Mouse (Mus musculus): ENCODE results near the gene Comt. TPM values are rescaled to one million over a fixed set of nuclear protein-coding genes. Genes with fewer than 3 reads are reported as not detected.

The Comt gene
- polyA plus RNA-seq, 1 experiment from 2014 or later, result 64.0 TPM

DNA sequence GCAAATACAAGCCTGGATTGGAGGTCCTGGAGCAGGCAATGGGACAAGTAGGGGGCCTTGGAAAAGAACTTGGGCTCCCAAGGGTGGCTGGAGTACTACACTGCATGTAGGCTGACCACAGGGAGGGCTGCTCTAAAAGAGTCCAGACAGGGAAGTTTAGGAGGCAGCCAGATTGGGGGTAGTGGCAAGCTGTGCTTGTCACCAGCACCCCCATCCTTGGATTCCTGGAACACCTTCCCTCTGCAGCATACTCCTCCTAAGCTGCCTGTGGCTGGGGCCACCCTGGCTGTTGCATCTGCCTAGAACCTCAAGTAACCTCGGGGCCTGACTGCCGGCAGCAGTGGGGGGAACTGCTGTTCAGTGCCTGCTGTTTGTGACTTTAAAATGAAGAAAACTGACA, 20.8 kb downstream of the Comt start:
- Histone ChIP-seq H3K4me1 (peaks cover 34% of the 10 kb centered on the region), H3K27ac (peak overlapping the region; percentile 61; the same call in 1 of the 2 replicates), H3K27me3 (no peaks in the 10 kb centered on the region), H3K4me3 (no peak overlapping the region), H3K36me3 (ENCODE audit: poor library complexity, severe bottlenecking) (peaks cover 88% of the 10 kb centered on the region), H3K9ac (0 out of 2 replicates have a peak overlapping the region, but pooled peaks have one; percentile 17), H3K4me2 (no peak overlapping the region), H3K9me3 (replicated peaks) (no peaks in the 10 kb centered on the region)
- ATAC-seq, result peak; percentile 8; the same call in 1 of the 2 replicates
- 51% methylated on average over 2 of the region's 2 CpGs for WGBS

DNA sequence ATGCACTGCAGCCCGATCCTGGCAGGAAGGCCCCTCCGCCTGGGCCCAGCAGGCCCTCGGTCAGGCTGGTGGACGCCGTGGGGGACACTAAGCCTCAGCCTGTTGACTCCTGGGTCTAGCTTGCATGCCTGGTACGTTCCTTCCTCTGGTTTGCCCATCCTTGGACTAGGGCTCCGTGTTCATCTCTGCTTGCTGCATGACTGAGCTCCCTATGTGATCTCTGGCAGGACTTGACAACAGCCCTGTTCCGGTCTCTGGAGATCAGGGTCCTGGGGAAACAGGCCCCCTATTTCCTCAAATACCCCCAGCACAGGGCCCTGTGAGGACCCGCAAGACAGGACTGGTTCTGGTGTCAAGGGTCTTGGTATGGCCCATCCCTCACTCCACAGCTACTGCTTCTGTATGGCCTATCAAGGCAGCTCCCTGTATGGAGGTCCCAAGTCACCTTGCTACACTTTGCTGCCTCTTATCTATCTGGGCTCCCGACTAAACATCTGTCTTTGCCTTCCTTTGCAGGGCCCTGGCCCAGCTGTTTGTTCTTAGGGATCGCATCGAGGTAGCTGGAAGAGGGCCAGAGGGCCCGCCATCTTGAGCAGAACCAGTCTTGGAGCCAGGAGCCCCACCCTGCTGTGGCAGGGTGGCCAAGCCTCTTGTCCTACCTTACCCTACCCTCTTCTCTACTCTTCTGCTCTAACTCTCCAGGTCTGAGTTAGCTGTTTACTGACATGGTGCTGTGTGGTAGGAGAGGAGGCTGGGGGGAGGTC, 21.4 kb downstream of the Comt start:
- Histone ChIP-seq H3K4me3 (no peak overlapping the region), H3K9me3 (replicated peaks) (no peaks in the 10 kb centered on the region), H3K9ac (peak overlapping the region; percentile 17; the same call in 1 of the 2 replicates), H3K4me2 (no peak overlapping the region), H3K27ac (peak overlapping the region; percentile 61), H3K4me1 (peaks cover 37% of the 10 kb centered on the region), H3K27me3 (no peaks in the 10 kb centered on the region), H3K36me3 (ENCODE audit: poor library complexity, severe bottlenecking) (peaks cover 88% of the 10 kb centered on the region)
- WGBS, result 87% methylated on average over 13 of the region's 13 CpGs
- ATAC-seq, result no peak

DNA sequence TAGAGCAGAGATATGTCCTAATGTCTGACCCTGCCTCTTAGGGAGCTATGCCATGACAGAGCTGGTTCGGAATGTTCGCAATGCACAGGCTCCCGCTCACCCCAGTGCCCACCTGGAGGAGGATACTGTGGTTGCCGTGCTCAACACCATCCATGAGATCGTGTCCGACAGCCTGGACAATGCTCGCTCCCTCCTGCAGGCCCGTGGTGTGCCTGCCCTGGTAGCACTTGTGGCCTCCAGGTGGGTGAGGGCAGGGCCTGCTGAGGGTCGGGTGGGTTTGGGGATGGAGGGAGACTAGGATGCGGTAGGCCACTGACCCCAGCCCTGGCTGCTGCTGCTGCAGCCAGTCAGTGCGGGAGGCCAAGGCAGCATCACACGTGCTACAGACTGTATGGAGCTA, 23.4 kb downstream of the Comt start:
- ATAC-seq, result no peak
- Histone ChIP-seq H3K4me2 (no peak overlapping the region), H3K36me3 (ENCODE audit: poor library complexity, severe bottlenecking) (peaks cover 96% of the 10 kb centered on the region), H3K9ac (no peak overlapping the region), H3K4me3 (no peak overlapping the region), H3K27ac (no peak overlapping the region), H3K9me3 (replicated peaks) (no peaks in the 10 kb centered on the region), H3K27me3 (no peaks in the 10 kb centered on the region), H3K4me1 (peaks cover 52% of the 10 kb centered on the region)
- 88% methylated on average over 12 of the region's 12 CpGs for WGBS

DNA sequence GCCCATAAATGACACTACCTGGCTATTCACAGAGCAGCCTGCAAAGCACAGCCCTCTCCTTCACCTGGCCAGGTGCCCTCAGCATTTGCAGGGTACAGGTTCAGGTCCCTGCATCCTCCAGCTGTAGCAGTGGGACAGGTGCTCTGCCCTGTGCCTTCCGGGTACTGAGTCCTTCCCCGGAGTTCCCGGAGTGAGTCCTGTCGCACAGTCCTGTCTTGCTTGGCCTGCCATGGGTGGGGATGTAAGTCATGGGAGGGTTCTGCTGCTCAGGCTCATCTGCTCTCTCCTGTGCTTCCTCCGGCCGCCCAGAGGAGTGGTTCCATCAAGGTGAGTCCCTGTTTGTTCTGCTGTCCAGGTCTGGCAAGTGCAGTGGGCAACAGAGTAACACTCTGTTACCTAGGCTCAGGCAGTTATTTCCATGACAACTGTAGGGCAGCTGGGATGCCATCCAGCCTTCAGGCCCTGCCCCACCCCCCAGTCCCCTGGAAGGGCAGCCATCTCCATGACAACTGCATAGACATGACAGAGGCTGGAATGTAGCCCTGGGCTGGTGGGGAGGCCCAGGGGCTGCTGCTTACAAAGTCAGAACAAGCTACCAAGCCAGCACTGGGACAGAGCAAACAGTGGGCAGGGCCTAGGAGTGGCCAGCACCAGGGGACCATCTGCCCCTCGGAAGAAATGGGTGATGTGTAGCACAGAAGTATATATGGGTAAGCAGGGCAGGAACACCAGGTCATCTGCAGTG, 26.0 kb downstream of the Comt start:
- H3K4me3 ChIP-seq, result peak overlapping the region; percentile 2; the same call in 1 of the 2 replicates
- H3K9me3 ChIP-seq (replicated peaks), result no peaks in the 10 kb centered on the region
- H3K27me3 ChIP-seq, result no peaks in the 10 kb centered on the region
- peak overlapping the region; percentile 45 for H3K9ac ChIP-seq
- ATAC-seq, result peak; percentile 86
- 26% methylated on average over 7 of the region's 7 CpGs for WGBS
- peaks cover 95% of the 10 kb centered on the region for H3K36me3 ChIP-seq (ENCODE audit: poor library complexity, severe bottlenecking)
- peaks cover 55% of the 10 kb centered on the region for H3K4me1 ChIP-seq
- peak overlapping the region; percentile 38 for H3K4me2 ChIP-seq
- H3K27ac ChIP-seq, result peak overlapping the region; percentile 88

DNA sequence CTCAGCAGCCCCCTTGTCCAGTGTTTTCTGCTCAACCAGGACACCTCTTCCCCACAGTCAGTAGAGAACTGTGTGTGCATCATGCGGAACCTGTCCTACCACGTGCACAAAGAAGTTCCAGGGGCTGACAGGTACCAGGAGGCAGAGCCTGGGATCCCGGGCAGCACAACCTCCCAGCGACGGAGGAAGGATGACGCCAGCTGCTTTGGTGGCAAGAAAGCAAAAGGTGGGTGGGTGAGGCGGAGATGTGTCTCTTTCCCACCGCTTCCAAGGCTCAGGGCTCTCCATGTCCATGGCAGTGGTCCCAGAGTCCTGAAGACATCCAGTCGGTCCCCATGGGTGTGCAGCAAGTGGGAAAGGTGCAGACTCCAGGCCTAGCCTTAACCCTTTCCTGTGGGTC, 26.6 kb downstream of the Comt start:
- H3K27me3 ChIP-seq, result no peaks in the 10 kb centered on the region
- no peak for ATAC-seq
- peak overlapping the region; percentile 45 for H3K9ac ChIP-seq
- no peaks in the 10 kb centered on the region for H3K9me3 ChIP-seq (replicated peaks)
- H3K4me1 ChIP-seq, result peaks cover 59% of the 10 kb centered on the region
- no peak overlapping the region for H3K4me3 ChIP-seq
- peak overlapping the region; percentile 38 for H3K4me2 ChIP-seq
- 62% methylated on average over 9 of the region's 9 CpGs for WGBS
- H3K36me3 ChIP-seq (ENCODE audit: poor library complexity, severe bottlenecking), result peaks cover 89% of the 10 kb centered on the region
- peak overlapping the region; percentile 88 for H3K27ac ChIP-seq

DNA sequence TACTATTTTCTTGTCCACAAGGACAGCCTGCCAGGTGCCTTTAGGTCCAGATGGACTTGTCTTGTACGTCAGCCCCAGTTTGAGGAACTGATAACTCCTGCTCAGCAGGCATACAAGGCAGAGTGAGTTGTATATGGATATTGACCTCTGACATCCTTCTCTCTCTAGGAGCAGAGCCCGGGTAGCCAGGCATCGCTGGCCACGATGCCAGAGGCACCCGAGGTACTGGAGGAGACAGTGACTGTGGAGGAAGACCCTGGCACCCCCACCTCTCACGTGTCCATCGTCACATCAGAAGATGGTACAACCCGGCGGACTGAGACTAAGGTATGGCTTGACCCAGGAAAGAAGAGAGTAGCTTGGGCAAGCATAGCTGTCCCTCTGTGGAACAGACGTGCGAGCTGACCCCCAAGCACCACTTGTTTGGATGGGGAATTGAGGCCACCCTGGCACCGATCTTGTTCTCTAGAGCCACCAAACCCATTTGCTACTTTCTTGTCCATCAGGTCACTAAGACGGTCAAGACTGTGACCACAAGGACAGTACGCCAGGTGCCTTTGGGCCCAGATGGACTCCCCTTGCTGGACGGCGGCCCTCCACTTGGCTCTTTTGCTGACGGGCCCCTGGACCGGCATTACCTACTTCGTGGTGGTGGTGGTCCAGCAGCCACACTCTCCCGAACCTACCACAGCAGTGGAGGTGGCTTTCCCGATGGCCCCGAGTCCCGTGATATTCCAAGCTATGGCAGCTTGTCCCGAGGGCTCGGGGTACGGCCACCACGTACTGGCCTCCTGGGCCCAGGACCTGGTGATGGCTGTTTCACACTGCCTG, 29.6 kb downstream of the Comt start:
- Histone ChIP-seq H3K4me2 (no peak overlapping the region), H3K27me3 (no peaks in the 10 kb centered on the region), H3K9ac (no peak overlapping the region), H3K4me1 (peaks cover 85% of the 10 kb centered on the region), H3K27ac (0 out of 2 replicates have a peak overlapping the region, but pooled peaks have one; percentile 91), H3K4me3 (no peak overlapping the region), H3K36me3 (ENCODE audit: poor library complexity, severe bottlenecking) (peaks cover 59% of the 10 kb centered on the region), H3K9me3 (replicated peaks) (no peaks in the 10 kb centered on the region)
- no peak for ATAC-seq
- WGBS, result 94% methylated on average over 27 of the region's 27 CpGs

DNA sequence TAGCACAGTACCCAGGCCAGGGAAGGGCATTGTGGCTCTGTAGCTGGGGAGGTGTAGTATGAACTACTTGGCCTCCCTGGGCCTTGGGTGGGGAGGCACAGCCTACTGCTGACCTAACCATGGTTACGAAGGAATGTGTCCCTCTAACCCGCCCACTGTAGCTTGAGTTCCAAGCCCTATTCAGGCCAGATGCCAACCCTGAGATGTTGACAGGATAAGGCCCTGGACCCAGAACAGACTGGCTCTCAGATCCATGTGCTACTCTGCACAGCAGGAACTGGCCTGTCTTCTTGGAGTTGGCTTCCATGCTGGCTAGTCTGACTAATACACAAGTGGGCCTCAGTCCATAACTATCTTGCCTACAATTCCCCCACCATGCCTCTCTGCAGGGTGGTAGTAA, 30.5 kb downstream of the Comt start:
- Histone ChIP-seq H3K9ac (peak overlapping the region; percentile 30; the same call in 1 of the 2 replicates), H3K27me3 (no peaks in the 10 kb centered on the region), H3K4me2 (peak overlapping the region; percentile 73), H3K9me3 (replicated peaks) (no peaks in the 10 kb centered on the region), H3K4me1 (peaks cover 78% of the 10 kb centered on the region), H3K36me3 (ENCODE audit: poor library complexity, severe bottlenecking) (peaks cover 50% of the 10 kb centered on the region), H3K27ac (peak overlapping the region; percentile 91), H3K4me3 (0 out of 2 replicates have a peak overlapping the region, but pooled peaks have one; percentile 12)
- 50% methylated on average over 2 of the region's 2 CpGs for WGBS
- no peak for ATAC-seq

DNA sequence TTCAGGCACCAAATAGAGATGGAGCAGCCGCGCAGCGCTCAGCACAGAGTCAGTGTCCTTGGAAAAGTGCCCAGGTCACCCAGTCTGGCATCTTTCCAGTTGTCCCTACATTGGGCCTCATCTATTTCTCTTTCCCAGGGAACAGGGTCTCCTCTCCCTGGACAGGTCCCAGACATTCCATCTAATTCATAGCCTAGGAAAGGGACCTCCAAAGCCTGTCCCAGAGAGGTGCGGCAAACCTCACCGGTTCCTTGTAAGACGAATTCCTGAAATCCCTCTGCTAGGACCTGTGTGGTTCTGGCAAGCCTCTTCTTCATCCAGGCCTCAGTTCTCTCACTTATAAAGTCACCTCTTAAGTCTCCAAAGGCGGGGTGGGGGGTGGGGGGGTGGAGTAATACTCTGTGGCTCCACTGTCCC, 31.0 kb downstream of the Comt start:
- Histone ChIP-seq H3K9me3 (replicated peaks) (no peaks in the 10 kb centered on the region), H3K27me3 (no peaks in the 10 kb centered on the region), H3K4me2 (peak overlapping the region; percentile 73), H3K27ac (peak overlapping the region; percentile 91), H3K4me3 (peak overlapping the region; percentile 14; the same call in 1 of the 2 replicates), H3K4me1 (peaks cover 73% of the 10 kb centered on the region), H3K36me3 (ENCODE audit: poor library complexity, severe bottlenecking) (peaks cover 45% of the 10 kb centered on the region), H3K9ac (0 out of 2 replicates have a peak overlapping the region, but pooled peaks have one; percentile 30)
- ATAC-seq, result no peak
- WGBS, result 19% methylated on average over 6 of the region's 7 CpGs

DNA sequence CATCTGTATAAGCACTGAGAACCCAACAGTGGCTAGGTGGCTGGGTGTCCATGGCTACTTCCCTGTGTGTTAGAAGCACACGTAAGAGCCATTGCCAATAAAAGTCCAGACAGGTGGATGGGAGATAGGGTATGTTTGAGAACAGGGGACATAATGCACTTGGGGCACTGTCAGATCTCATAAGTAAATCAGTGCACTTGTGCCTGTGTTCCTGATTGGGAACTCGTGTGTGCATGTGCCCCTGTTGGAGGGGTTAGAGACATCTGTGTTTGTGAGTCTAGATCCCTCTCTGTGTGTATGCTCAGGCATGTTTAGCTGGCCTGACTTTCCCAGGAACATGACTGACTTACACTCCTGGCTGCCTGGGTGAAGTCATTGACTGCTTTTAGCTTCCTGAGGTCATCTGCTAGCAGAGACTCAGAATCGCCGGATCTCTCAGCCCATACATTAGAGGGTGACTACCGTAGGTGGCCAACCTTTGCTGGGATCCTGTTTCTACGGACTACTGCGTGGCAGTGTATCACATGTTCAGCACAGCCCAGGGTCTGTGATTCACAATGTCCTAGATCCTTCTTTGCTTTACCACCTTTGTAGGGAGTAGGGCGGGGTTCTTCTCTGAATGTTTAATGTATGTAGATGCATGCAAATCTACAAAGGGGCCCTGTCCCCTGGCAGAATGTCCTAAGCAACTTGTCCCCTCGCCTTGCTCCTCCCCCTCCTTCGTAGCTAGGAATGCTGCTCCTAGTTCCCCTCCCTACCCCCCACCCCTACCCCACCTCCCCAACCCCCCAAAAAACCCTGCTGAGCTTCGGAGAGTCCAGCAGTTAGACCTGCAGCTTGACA, 31.7 kb downstream of the Comt start:
- peak overlapping the region; percentile 59 for H3K9ac ChIP-seq
- ATAC-seq, result peak; percentile 34; the same call in 1 of the 2 replicates
- 11% methylated on average over 11 of the region's 11 CpGs for WGBS
- no peaks in the 10 kb centered on the region for H3K9me3 ChIP-seq (replicated peaks)
- peaks cover 66% of the 10 kb centered on the region for H3K4me1 ChIP-seq
- peak overlapping the region; percentile 73 for H3K4me2 ChIP-seq
- no peaks in the 10 kb centered on the region for H3K27me3 ChIP-seq
- peak overlapping the region; percentile 91 for H3K27ac ChIP-seq
- H3K4me3 ChIP-seq, result peak overlapping the region; percentile 19
- peaks cover 38% of the 10 kb centered on the region for H3K36me3 ChIP-seq (ENCODE audit: poor library complexity, severe bottlenecking)

DNA sequence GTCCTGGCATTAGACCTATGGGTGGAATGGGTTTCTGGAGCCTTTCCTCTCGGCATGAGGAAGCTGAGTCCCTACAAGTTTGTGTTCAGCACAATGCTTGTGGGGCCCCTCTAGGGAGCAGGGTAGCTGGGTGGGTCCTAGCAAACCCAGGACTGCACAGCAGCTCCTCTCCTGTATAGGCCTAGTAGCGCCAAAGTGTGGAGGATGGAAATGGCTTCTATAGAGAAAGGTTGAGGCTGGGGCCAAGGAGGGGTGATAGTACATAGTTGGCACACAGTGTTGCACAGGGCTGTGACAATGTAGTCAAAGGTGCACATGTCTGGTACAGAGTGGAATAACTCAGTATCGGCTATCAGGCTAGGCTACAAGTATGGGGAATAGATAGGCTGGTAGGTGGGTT, 32.6 kb downstream of the Comt start:
- ATAC-seq, result no peak
- peaks cover 29% of the 10 kb centered on the region for H3K36me3 ChIP-seq (ENCODE audit: poor library complexity, severe bottlenecking)
- H3K27me3 ChIP-seq, result no peaks in the 10 kb centered on the region
- H3K9me3 ChIP-seq (replicated peaks), result no peaks in the 10 kb centered on the region
- 46% methylated on average over 3 of the region's 3 CpGs for WGBS
- peak overlapping the region; percentile 91 for H3K27ac ChIP-seq
- peaks cover 62% of the 10 kb centered on the region for H3K4me1 ChIP-seq
- H3K4me2 ChIP-seq, result peak overlapping the region; percentile 73
- peak overlapping the region; percentile 91 for H3K9ac ChIP-seq
- H3K4me3 ChIP-seq, result peak overlapping the region; percentile 70

DNA sequence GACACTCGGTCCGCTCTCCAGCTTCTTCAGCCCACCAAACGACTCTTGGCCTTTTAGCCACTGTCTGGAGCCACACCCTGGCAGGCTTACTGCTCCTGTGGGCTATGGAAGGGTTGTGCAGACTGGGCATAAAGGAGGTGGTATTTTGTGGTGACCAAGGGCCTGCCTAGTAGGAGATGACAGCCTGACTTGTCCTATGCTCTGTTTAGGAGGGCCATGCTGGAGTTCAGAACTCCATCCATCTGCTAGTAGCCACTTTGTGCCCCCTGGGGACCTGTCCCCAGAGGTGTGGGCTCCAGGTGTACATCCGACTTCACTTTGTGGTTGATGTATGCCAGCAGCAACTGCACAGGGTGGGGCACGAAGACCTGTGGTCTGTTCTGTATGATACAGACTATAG, 33.1 kb downstream of the Comt start:
- H3K4me1 ChIP-seq, result peaks cover 62% of the 10 kb centered on the region
- H3K9ac ChIP-seq, result peak overlapping the region; percentile 91
- no peaks in the 10 kb centered on the region for H3K9me3 ChIP-seq (replicated peaks)
- 41% methylated on average over 5 of the region's 5 CpGs for WGBS
- H3K27ac ChIP-seq, result peak overlapping the region; percentile 91
- no peaks in the 10 kb centered on the region for H3K27me3 ChIP-seq
- no peak for ATAC-seq
- peak overlapping the region; percentile 70 for H3K4me3 ChIP-seq
- H3K4me2 ChIP-seq, result peak overlapping the region; percentile 73
- H3K36me3 ChIP-seq (ENCODE audit: poor library complexity, severe bottlenecking), result peaks cover 24% of the 10 kb centered on the region

Data from forebrain, embryonic 13.5 days (tissue).